Mouse (Mus musculus) urinary bladder, postnatal 36 days (tissue): ENCODE measurements around the gene Ccna2.
"Not testable (repeated sequence)": the region's sequence is repeated elsewhere in the genome, so short reads cannot be mapped to it uniquely, and the experiment has no call there.

Source experiments
- DNase-seq, 2 experiments: peaks; one replicate each; pipeline ENCODE4 v3.0.0; 2022; ENCODE audit warnings: low spot score in 2 of 2, mixed read lengths in 1 of 2

Ccna2 gene

GRCm38 (mm10) chr3:36571827-36572378 lies at the start of gene Ccna2:
Ccna2 (minus strand) TSS chr3:36572150.
- DNase-seq, result peak; percentile 93 to 98

- DNase-seq, result no peak
Observed at GRCm38 (mm10) chr3:36618181-36618580, 46.2 kb upstream of the Ccna2 start.

- no peak for DNase-seq
Observed at GRCm38 (mm10) chr3:36613908-36614255, 41.9 kb upstream of the Ccna2 start.

GRCm38 (mm10) chr3:36613202-36613907 lies 41.4 kb upstream of the Ccna2 start, which contains the start of gene Bbs7:
Bbs7 (minus strand) TSS chr3:36613477.
- peak; percentile 65 to 87 for DNase-seq

GRCm38 (mm10) chr3:36612687-36613086 lies 40.7 kb upstream of the Ccna2 start:
- no peak for DNase-seq

- DNase-seq, result no peak
Observed at GRCm38 (mm10) chr3:36605894-36606783, 34.2 kb upstream of the Ccna2 start.

- DNase-seq, result not testable (repeated sequence)
Observed at GRCm38 (mm10) chr3:36599773-36600172, 27.8 kb upstream of the Ccna2 start.

- DNase-seq, result no peak
Observed at GRCm38 (mm10) chr3:36598811-36599210, 26.9 kb upstream of the Ccna2 start.

- no peak for DNase-seq
Observed at GRCm38 (mm10) chr3:36571361-36571826, 556 bp downstream of the Ccna2 start.

- no peak for DNase-seq
Observed at GRCm38 (mm10) chr3:36569836-36570235, 2.1 kb downstream of the Ccna2 start.

GRCm38 (mm10) chr3:36563666-36564065 lies 8.3 kb downstream of the Ccna2 start:
- DNase-seq, result no peak

GRCm38 (mm10) chr3:36559606-36560005 lies 12.3 kb downstream of the Ccna2 start:
- no peak for DNase-seq

GRCm38 (mm10) chr3:36557601-36558000 lies 14.3 kb downstream of the Ccna2 start:
- DNase-seq, result no peak

GRCm38 (mm10) chr3:36552406-36553047 lies 19.4 kb downstream of the Ccna2 start, which contains the start of gene Exosc9:
Exosc9 (plus strand) TSS chr3:36552606.
- DNase-seq, result peak; percentile 91 to 93

GRCm38 (mm10) chr3:36551851-36552384 lies 20.0 kb downstream of the Ccna2 start:
- DNase-seq, result no peak

- no peak for DNase-seq
Observed at GRCm38 (mm10) chr3:36551343-36551742, 20.6 kb downstream of the Ccna2 start.

GRCm38 (mm10) chr3:36544961-36545360 lies 27.0 kb downstream of the Ccna2 start:
- no peak for DNase-seq

- no peak for DNase-seq
Observed at GRCm38 (mm10) chr3:36541399-36541798, 30.6 kb downstream of the Ccna2 start.

- DNase-seq, result peak in 1 of 2 experiments; percentile 10
Observed at GRCm38 (mm10) chr3:36540756-36541155, 31.2 kb downstream of the Ccna2 start.

GRCm38 (mm10) chr3:36537701-36538470 lies 34.1 kb downstream of the Ccna2 start:
- DNase-seq, result no peak

GRCm38 (mm10) chr3:36536041-36536440 lies 35.9 kb downstream of the Ccna2 start:
- no peak for DNase-seq
